Mouse (Mus musculus) erythroblast, embryonic 14.5 days (primary cell): ENCODE results near the gene Dnmt3l. TPM values are rescaled to one million over a fixed set of nuclear protein-coding genes. Genes with fewer than 3 reads are reported as not detected.

Experiments
- H3K27me3 ChIP-seq: 2 replicates; pipeline ENCODE4 v1.6.1; 2012; ENCODE audit warnings: inconsistent platforms; ENCODE audit not compliant: control insufficient read depth
- H3K36me3 ChIP-seq: 2 replicates; pipeline ENCODE4 v1.6.1; 2012; ENCODE audit warnings: mild to moderate bottlenecking, inconsistent platforms; ENCODE audit not compliant: control insufficient read depth
- H3K4me1 ChIP-seq: 2 replicates; pipeline ENCODE4 v1.6.1; 2012; ENCODE audit warnings: inconsistent platforms; ENCODE audit not compliant: control insufficient read depth
- H3K4me3 ChIP-seq: replicated peaks from 2 replicates; pipeline ENCODE3; 2012; ENCODE audit warnings: moderate library complexity, mild to moderate bottlenecking, inconsistent platforms
- H3K9me3 ChIP-seq: 2 replicates; pipeline ENCODE4 v1.6.1; 2012; ENCODE audit warnings: low read length, inconsistent platforms, mixed read lengths; ENCODE audit not compliant: control insufficient read depth
- GATA1 ChIP-seq: IDR thresholded peaks from 2 replicates; pipeline ENCODE4 v1.6.1; 2012; ENCODE audit warnings: low read length, inconsistent platforms, mixed read lengths
- TAL1 ChIP-seq: IDR thresholded peaks from 3 replicates; pipeline ENCODE4 v1.6.1; 2012; ENCODE audit warnings: low read length, inconsistent platforms, mixed read lengths
- polyA plus RNA-seq: library from polyadenylated mRNA; stranded (reverse); fragments of >175 nt; gene quantifications from 2 replicates; pipeline ENCODE4 v1.2.3, GENCODE M21; 2012

Gene Dnmt3l
- polyA plus RNA-seq, 1 experiment, result not detected

DNA sequence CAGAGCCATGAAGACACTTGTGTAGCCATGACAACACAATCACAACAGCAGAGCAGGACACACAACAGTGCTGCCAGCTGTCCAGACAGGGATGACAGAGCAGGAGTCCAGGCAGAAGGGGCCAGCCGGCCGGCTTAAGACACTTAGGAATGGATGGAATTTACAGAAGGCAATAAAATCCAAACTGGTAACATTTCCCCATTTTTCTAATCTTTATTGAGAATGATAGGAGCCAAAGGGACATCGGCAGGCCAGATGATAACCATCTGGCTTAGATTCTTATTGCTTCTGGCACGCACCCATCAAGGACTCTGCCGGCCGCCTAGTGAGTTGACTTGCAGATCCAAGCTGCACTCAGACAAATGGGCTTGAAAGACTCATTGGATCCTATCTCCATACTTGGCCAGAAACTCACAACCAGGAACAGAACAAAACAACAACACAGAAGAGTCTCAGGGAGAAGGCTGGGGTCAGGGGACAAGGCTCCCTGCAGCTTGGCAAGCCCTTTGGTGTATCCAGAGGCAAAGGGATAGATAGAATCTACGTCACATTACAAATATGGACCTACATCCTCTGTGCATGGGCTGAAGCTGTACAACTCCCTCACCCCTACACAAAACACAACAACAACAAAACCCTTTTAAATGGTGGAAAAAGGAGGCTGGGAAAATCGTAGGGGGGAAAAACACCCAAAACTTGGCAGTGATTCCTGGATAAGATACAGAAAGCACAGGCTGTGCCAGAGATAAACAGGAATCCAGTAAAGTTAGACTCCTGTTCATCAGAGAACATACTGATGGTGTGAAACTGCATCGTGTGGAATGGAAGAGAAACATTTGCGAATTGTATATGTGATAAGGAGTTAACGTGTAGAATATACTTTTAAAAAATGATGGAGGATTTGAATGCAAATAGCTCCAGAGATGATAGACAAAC lies 63.1 kb downstream of the Dnmt3l start:
- TF ChIP-seq GATA1 (no peak), TAL1 (no peak)
- H3K9me3 ChIP-seq, result peaks cover under 1% of the 10 kb centered on the region; the same call in 1 of the 2 replicates
- no peaks in the 10 kb centered on the region for H3K27me3 ChIP-seq
- no peaks in the 10 kb centered on the region for H3K4me1 ChIP-seq
- H3K36me3 ChIP-seq, result no peaks in the 10 kb centered on the region
- H3K4me3 ChIP-seq, result no peak overlapping the region

DNA sequence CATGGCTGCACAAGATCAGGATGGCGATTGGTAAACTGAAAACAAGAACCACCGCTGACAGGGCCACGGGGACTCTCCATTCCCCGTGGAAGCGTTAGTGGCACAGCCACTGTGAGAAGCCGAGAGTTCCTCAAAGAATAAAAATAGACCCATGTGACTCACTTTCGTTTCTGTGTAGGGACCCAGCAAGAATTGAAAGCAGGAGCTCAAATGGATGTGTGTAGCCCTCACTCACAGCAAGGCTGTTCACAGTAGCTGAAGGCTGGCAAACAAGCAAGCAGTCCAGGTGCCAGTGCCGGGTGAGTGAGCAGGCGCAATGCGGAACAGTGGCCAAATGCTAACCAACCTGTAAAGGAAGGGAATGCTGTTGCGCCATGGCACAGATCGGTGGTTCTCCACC lies 63.8 kb downstream of the Dnmt3l start:
- Histone ChIP-seq H3K9me3 (no peaks in the 10 kb centered on the region), H3K4me1 (no peaks in the 10 kb centered on the region), H3K36me3 (no peaks in the 10 kb centered on the region), H3K4me3 (no peak overlapping the region), H3K27me3 (no peaks in the 10 kb centered on the region)
- no peak for TF ChIP-seq TAL1

Other genes with a start within 250 kb of the Dnmt3l start
- not detected in 2 replicates for gene Gm9639, start 246.9 kb upstream of the Dnmt3l start, polyA plus RNA-seq
- gene Gm19668, start 242.8 kb upstream of the Dnmt3l start, polyA plus RNA-seq, result not detected in 2 replicates
- gene Gm9507, start 230.1 kb upstream of the Dnmt3l start, polyA plus RNA-seq, result not detected in 2 replicates
- not detected in 2 replicates for gene Gm2696, start 227.3 kb upstream of the Dnmt3l start, polyA plus RNA-seq
- not detected in 2 replicates for gene Krtap10-4, start 214.9 kb upstream of the Dnmt3l start, polyA plus RNA-seq
- gene Krtap10-10, start 206.0 kb upstream of the Dnmt3l start, polyA plus RNA-seq, result 0.04 TPM in 1 of 2 replicates, not detected in the other
- gene Gm36176, start 195.1 kb upstream of the Dnmt3l start, polyA plus RNA-seq, result not detected in 2 replicates
- gene Gm10318, start 189.1 kb upstream of the Dnmt3l start, polyA plus RNA-seq, result not detected in 2 replicates
- not detected in 2 replicates for gene Gm3285, start 180.0 kb upstream of the Dnmt3l start, polyA plus RNA-seq
- 0.01 TPM in 1 of 2 replicates, not detected in the other for gene Lrrc3, start 139.4 kb upstream of the Dnmt3l start, polyA plus RNA-seq
- 0.01 and 0.02 TPM in 2 replicates for gene Trpm2, start 71.4 kb upstream of the Dnmt3l start, polyA plus RNA-seq
- 1.2 and 2.4 TPM in 2 replicates for gene 1810043G02Rik, start 63.4 kb upstream of the Dnmt3l start, polyA plus RNA-seq
- 21.8 and 26.2 TPM in 2 replicates for gene Pfkl, start 31.9 kb upstream of the Dnmt3l start, polyA plus RNA-seq
- gene Aire, start 1.7 kb downstream of the Dnmt3l start, polyA plus RNA-seq, result not detected in 2 replicates
- gene Icosl, start 27.4 kb downstream of the Dnmt3l start, polyA plus RNA-seq, result 0.01 TPM in 1 of 2 replicates, not detected in the other
- 6.8 and 7.7 TPM in 2 replicates for gene D10Jhu81e, start 127.8 kb downstream of the Dnmt3l start, polyA plus RNA-seq
- gene Pwp2, start 143.2 kb downstream of the Dnmt3l start, polyA plus RNA-seq, result 0.26 and 0.38 TPM in 2 replicates
- 3.7 and 5.3 TPM in 2 replicates for gene Trappc10, start 202.7 kb downstream of the Dnmt3l start, polyA plus RNA-seq